In genomic region chr6:146167207-146167606, GRCm38 (mm10) we compare ENCODE assay signal across 20 mouse cellular contexts.
"Had no signal": no experiment of that assay in that cellular context is flagged by ENCODE, and none has a peak within 500 bp of the region (broad histone marks: within the 10 kb centered on the region; RNA-seq: fewer than 3 reads in every experiment).

No protein-coding gene starts in this region.

- ATAC-seq: intestine, postnatal 0 days; liver, postnatal 0 days; midbrain, embryonic 13.5 days; midbrain, embryonic 16.5 days had no signal

- H3K4me3 ChIP-seq: limb, embryonic 12.5 days; limb, embryonic 15.5 days; lung, embryonic 15.5 days; megakaryocyte, embryonic 14.5 days; midbrain, embryonic 10.5 days; midbrain, embryonic 13.5 days; myocyte; neural tube, embryonic 13.5 days; stomach, embryonic 15.5 days had no signal

- H3K4me1 ChIP-seq: limb, embryonic 12.5 days; limb, embryonic 15.5 days; lung, embryonic 15.5 days; midbrain, embryonic 10.5 days; midbrain, embryonic 13.5 days; neural tube, embryonic 13.5 days had no signal

- H3K27me3 ChIP-seq: limb, embryonic 12.5 days; limb, embryonic 15.5 days; lung, embryonic 15.5 days; megakaryocyte, embryonic 14.5 days; midbrain, embryonic 13.5 days; neural tube, embryonic 13.5 days; stomach, embryonic 15.5 days had no signal

- DNase-seq: left cerebral cortex, postnatal 4 days; liver, postnatal 0 days; lung, postnatal 14 days; retina, postnatal 1 day; right cerebral cortex, postnatal 25 days; spleen, adult 18-20 months; thymus, postnatal 25 days had no signal

- H3K9me3 ChIP-seq: limb, embryonic 12.5 days; limb, embryonic 15.5 days; lung, embryonic 15.5 days; midbrain, embryonic 10.5 days; midbrain, embryonic 13.5 days; neural tube, embryonic 13.5 days; stomach, embryonic 15.5 days had no signal

- H3K36me3 ChIP-seq: limb, embryonic 15.5 days; lung, embryonic 15.5 days; midbrain, embryonic 10.5 days; midbrain, embryonic 13.5 days; neural tube, embryonic 13.5 days; stomach, embryonic 15.5 days had no signal

- H3K27ac ChIP-seq: limb, embryonic 12.5 days; limb, embryonic 15.5 days; liver, embryonic 14.5 days; lung, embryonic 15.5 days; midbrain, embryonic 10.5 days; midbrain, embryonic 13.5 days; neural tube, embryonic 13.5 days; stomach, embryonic 15.5 days had no signal

- H3K9ac ChIP-seq: limb, embryonic 12.5 days; limb, embryonic 15.5 days; liver, embryonic 14.5 days; liver, postnatal 0 days; lung, embryonic 15.5 days; midbrain, embryonic 13.5 days; neural tube, embryonic 13.5 days; stomach, embryonic 15.5 days had no signal

- H3K4me2 ChIP-seq: limb, embryonic 12.5 days; limb, embryonic 15.5 days; liver, embryonic 11.5 days; lung, embryonic 15.5 days; midbrain, embryonic 13.5 days; neural tube, embryonic 13.5 days; stomach, embryonic 15.5 days had no signal
